Mouse (Mus musculus) liver, postnatal 0 days (tissue): ENCODE results near the gene Hmgn3.

Experiments
- CTCF ChIP-seq: sonication (generic); IDR thresholded peaks from 2 replicates; pipeline ENCODE4 v1.5.1; 2016; ENCODE audit warnings: antibody characterized with exemption, low read depth
- EP300 ChIP-seq: IDR thresholded peaks from 2 replicates; pipeline ENCODE4 v1.6.1; 2016; ENCODE audit warnings: antibody characterized with exemption, low read depth, mild to moderate bottlenecking

GRCm38 (mm10) chr9:83094649-83095336 lies 51.7 kb downstream of the Hmgn3 start:
- no peak for TF ChIP-seq CTCF
- TF ChIP-seq EP300, result no peak
